Mouse (Mus musculus) left cerebral cortex, postnatal 14 days (tissue): ENCODE measurements around the gene Otx1. TPM values are rescaled to one million over a fixed set of nuclear protein-coding genes. Genes with fewer than 3 reads are reported as not detected.

Experiments
- DNase-seq, 2 experiments: peaks; one replicate each; pipeline ENCODE4 v3.0.0; 2021 to 2022; ENCODE audit warnings: low spot score in 2 of 2, mixed read lengths in 1 of 2
- intact Hi-C: fragments of 180-260 bp; cut with DNase I; formaldehyde crosslinking; loops from one replicate; pipeline ENCODE4 v1.15.1; 2025
- total RNA-seq, 2 experiments: library from RNA; stranded (reverse); gene quantifications; 2 replicates each; pipeline ENCODE4 v1.2.3; 2021

The Otx1 gene
- total RNA-seq, 2 experiments from 2014 or later = 6.1 to 9.1 TPM

DNA sequence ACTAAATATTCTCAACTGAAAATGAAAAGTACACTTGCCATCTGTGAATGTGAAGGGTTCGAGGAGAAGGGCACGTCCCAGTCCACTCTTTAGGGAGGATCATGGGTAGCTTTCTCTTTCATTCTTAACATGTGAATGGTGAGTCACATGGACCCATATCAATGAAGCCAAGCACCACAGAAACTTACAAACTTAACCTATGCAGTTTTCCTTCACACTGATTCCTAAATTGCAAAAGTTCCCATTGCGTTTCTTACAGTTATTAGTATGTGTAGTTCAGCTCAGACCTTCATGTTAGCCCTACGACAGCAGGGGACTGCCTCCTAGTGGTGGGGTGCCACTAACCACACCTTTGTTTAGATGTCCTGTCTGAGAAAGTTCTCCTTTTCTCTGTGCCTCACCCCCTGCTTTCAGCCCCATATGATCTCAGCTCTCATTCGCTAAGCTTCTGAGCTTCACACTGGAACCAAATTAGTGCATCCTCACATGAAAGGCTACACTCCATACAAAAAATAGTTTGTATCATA is 28.6 kb downstream of the Otx1 start:
- DNase-seq = no peak
- intact Hi-C loops = no loop called here

DNA sequence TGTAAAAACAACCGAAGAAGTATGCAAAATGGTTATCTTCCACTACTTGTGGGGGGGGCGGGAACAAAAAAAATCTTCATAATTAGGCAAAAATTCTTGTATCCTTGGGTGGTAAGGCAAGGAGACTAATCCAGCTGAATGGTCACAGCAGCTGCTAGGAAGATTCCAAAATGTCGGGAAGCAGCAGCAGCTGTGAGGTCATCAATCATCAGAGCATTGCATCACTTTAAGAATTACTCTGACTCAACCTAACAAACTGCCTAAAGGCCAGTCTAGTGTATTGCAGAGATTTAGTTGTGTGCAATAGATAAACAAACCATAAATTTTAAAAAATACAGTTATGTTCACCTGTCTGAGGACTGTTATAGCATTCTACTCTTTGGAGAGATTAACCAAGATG is 29.1 kb downstream of the Otx1 start:
- intact Hi-C loops = no loop called here
- no peak for DNase-seq

DNA sequence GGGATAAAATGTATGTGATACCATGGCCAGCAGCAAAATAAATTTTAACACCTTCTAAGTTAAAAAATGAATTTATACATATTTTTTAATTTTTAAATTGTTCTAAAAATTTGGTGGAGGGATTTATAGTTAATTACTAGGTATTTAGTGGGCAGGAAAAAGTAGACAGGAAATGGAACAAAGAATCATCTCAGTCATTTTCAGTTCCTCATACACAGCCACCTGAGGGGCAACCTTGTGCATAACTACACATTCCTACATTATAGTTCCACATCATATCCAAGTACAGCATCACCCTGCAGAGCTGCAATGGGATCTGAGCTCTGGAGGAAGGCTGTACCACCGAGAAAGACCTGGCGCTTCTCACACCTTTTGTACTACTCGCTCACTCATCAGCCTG is 33.8 kb downstream of the Otx1 start:
- intact Hi-C loops = no loop called here
- DNase-seq = no peak

DNA sequence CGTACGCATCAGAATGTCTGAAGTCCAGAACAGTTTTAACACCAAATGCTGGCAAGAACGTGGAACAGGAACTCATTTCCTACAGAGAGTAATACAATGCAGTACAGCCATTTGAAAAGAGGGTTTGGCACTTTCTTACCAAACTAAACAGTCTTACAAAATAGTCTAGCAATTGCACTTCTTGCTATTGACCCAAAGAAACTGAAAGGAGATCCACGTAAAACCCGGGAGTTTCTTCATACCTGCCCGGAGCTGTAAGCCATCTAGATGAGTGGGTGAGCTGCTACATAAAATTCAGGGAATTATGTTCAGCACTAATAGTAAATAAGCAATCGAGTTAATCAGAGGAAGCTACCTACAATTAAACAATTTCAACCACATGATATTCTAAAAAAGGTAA is 47.5 kb downstream of the Otx1 start:
- no peak for DNase-seq
- intact Hi-C loops = no loop called here

DNA sequence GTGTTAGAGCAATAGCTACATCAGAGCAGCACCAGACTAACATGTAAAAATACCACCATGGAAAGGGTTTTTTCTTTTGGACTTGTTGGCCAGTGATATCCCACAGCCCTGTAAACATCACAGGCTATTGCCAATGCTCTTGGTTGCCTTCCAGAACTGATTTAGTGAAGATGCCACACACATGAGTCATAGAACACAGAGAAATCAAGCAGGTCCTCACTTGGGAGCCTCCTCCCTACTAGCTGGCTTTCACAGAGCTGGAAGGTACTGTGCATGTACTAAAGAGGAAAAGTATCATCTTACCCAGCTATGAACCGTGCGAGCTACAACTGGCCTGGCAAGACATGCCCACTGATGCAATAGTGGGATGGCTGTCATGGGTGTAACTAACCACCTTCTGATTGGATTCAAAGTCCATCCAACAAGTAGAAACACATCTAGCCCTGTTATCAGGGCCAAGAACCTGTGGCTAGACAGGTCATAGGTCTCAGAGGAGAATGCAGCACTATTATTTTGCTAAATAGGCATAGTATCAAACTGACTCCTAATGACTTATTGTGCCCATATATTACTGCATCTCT is 51.0 kb downstream of the Otx1 start:
- intact Hi-C loops = no loop called here
- DNase-seq = no peak

DNA sequence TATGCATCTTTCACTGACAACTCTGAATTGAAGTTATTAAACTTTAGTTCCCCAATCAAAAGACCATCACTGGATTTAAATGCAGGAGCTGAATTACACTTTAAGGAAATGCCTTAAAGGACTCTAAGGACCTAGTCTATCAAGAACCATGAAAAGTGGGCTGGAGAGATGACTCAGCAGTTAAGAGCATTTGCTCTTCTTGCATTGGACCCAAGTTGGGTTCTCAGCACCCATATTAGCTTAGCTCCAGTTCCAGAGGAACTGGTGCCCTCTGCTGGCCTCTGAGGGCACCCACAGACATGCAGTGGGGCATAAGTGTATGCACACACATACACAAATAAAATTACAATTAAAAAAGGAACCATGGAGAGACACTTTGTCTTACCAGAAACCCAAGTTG is 52.6 kb downstream of the Otx1 start:
- intact Hi-C loops = no loop called here
- DNase-seq = no peak
